Mouse (Mus musculus): ENCODE results near the gene Hypm. TPM values are rescaled to one million over a fixed set of nuclear protein-coding genes. Genes with fewer than 3 reads are reported as not detected.

Gene Hypm
- not detected for total RNA-seq (2023)

DNA sequence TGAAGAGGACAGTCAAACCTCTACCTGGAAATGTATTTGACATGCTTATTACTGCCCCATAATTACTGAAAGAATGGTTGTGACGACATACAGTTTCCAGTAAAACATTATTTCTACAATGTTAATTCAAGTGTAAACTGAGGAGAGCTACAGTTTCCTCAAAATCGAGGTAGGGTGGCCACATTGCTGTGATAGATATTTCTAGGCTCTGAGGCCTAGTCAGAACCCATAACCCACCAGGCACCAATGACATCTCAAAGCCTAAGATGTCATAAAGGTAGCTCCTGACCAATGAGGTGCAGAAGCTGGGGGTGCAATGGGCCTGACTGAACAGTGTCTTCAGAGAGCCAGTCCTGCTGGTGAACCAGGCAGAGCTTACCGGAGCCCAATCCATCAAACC, at the start of gene Hypm:
TSS of gene Hypm (plus strand) at position 301 of the 400 bp plus-strand sequence.

DNA sequence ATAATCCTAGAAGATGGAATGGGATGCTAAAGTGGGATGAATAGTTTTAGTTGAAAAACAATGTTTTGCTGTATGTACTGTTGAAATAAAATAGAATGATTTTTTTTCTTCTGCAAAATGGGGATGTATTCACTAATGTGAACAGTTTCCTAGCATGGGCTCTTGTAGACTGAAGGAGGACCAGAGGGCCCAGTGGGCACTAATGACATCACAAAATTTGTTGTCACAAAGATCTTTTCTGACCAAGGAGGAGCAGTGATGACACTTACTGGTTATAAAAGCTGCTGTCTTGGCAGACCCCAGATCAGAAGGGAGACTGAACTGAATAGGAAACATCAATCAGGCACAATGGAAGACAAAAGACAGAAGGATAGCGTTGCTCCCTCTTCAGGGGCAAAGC, 2.7 kb downstream of the Hypm start, which contains the start of gene H2al3:
TSS of gene H2al3 (plus strand) at position 301 of the 400 bp plus-strand sequence.

DNA sequence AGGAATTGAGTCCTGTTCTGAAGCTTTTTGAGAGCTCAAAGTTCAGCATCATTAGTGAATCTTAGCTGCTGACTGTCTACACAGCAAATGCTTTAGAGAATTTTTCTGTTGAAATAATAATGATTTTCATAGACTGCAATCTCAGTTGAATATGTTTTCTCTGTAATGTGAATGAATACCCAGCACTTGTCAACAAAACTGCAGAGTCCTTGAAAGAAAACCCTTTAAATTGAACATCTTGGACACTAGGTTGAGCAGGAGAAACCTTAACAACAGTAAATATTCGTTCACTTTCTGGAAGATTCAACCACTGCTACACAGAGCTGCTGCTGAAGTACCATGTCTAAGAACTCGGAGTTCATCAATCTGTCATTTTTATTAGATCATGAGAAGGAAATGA, 38.6 kb downstream of the Hypm start, which contains the start of gene Sytl5:
TSS of gene Sytl5 (plus strand) at position 301 of the 400 bp plus-strand sequence.

Other genes starting within 250 kb of the Hypm start
- gene Dynlt3, start 183.9 kb upstream of the Hypm start, total RNA-seq (2023): 10 to 100 TPM; 14.1 to 22.2 TPM
- gene H2al3, start 2.8 kb downstream of the Hypm start, total RNA-seq (2023): not detected
- gene Sytl5, start 38.7 kb downstream of the Hypm start, total RNA-seq (2023): not detected

All from T-cell, adult 66 days (primary cell).